Mouse (Mus musculus): Measurements from ENCODE around the gene Ckm. TPM values are rescaled to one million over a fixed set of nuclear protein-coding genes. Genes with fewer than 3 reads are reported as not detected.

Ckm gene
- total RNA-seq (2021), result not detected

DNA sequence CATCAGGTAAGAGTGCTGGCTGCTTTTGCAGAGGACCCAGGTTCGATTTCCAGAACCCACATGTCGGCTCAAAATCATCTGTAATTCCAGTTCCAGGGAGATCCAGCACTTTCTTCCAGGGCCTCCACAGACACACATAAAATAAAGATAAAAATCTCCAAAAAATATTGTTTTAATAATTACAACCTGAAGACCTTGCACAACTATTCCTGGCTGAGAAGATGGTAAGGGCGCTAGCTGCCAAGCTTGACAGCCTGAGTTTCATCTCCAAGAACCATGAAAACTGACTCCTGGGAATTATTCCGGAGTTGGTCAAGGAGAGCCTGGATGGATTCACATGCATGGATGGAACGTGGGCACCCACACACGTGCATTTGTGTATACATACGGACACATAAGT lies at the start of gene Ckm:
Gene Ckm (plus strand): TSS at position 301 of the 400 bp plus-strand sequence.
- no peak for DNase-seq (ENCODE audit: low spot score in 2 of 2)

DNA sequence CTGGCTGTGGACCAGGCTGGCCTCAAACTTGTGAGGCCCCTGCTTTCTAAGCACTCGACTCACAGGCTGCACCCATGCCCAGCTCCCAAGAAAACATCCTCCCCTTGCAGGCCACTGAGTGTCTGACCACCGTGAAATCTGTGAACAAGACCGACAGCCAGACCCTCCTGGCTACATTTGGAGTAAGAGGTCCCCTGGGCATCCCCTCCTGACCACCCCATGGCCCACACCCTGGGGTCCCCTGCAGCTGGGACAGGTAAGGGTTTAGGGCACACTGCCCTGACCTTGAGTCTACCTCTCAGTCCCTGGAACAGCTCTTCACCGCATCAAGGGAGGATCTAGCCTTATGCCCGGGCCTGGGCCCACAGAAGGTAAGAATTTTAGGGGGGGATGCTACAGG lies 49.6 kb upstream of the Ckm start:
- DNase-seq (ENCODE audit: low spot score in 2 of 2), result no peak

More for the DNA sequence above, at the start of gene Ckm:
- intact Hi-C loops (cut with DNase I), result no loop called here

DNA sequence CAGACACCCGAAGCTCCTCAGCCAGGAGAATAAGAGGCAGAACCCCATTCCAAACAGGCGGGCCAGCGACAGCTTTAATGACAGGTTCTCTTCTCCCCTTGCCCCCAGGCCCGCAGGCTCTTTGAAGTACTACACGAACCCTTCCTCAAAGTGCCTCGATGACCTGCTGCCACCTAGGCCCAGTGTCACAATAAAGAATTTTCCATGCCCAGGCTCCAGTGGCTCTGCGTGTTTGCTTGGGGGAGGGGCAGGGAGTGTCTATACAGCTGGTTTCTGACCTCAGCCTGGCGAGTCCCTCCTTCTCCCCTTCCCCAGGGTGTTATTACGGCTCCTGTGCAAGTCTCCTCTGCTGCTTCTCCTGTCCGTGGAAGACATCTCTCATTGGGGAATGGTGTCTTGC lies 48.3 kb upstream of the Ckm start:
- DNase-seq (ENCODE audit: low spot score in 2 of 2), result no peak
- intact Hi-C loops (cut with DNase I), result no loop called here

More for the DNA sequence above, 49.6 kb upstream of the Ckm start:
- intact Hi-C loops (cut with DNase I), result no loop called here

DNA sequence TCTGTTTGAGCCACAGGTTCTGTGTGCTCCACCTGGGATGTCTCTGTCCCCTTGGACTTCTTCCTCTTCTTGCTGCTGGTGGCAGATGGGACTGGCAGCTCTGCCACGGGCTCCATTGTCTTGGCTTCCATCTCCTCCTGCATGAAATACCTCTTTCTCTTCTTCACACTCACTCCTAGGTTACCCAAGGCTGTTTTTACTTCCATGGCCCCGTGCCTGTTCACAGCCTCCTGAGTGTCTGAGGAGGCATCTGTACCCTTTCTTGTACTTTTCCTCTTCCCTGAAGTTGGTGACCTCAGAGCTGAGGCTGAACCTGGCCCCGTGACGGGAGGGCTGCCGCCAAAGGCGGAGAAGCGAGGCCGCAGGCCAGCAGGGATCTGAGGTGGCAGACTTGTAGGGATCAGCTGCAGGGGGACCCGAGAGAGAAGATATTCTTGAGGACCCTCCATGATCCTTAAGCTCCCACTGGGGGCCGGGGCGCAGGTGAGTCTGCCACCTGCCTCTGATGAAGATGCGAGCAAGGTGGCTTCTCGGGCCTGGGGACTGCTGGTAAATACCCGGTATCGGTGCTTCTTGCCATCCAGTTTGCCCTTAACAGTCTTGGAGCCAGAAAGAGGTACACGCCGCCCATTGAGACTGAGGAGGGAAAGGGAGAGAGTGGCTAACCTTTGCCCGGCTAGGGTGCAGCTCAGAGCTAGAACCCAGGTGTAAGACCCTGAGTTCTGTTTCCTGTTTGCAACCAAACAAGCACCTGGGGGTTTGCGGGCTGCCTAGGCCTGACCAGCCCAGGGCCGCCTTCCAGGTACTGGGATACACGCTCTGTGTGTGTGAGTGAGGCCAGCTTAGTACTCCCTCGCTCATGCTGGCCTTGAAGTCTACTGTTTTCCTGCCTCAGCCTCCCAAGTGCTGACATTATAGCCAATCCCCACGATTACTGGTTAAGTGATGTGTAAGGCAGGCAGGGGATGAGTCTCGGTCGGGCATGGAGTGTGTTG lies 46.9 kb upstream of the Ckm start:
- intact Hi-C loops (cut with DNase I), result no loop called here
- DNase-seq (ENCODE audit: low spot score in 2 of 2), result no peak

DNA sequence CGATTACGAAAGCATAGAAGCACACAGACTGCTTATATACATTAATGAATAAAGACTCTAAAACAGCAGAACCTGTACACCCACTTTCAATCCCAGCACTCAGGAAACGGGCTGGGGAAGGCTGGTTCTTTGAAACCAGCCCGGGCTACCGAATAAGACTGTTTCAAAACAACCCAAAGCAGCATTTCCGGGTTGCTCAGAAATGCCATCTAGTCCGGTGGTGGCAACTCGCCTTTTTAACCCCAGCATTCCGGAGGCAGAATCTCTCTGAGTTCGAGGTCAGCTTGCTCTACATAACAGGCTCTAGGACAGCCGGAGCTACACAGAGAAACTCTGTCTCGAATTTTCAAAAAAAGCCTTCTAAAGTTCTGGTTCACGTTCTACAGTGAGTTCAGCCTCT lies 45.9 kb upstream of the Ckm start:
- no peak for DNase-seq (ENCODE audit: low spot score in 2 of 2)
- intact Hi-C loops (cut with DNase I), result no loop called here

DNA sequence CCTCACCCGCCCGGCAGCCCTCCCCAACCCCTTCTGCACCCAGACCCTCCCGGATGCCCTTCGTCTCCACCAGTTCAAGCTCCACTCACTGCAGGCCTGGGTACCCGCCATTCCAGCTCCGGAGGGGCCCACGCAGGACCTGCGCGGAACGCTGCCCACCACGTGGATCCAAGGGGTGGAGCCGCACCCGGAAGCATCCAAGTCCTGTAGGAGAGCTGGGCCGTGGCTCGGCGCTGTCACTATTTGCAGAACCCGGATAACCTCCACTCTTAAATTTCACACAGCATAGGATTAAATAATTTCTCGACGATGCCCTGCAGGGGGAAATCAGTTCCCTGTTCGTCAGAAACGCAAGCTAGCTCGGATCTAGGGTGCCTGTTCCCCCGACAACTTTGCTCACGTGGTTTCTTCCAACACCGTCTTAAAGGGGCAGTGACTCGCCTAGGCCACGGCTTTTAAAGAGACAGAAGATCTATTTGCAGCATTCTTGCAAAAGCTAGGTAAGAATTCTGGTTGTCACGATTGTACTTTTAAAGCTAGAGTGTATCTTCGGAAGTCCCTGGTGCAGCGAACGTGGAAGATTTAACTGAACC lies 45.2 kb upstream of the Ckm start, which contains the start of the genes Cd3eap and Ppp1r13l:
Gene Cd3eap (minus strand): TSS at position 185 of the 593 bp plus-strand sequence.
Gene Ppp1r13l (plus strand): TSS at position 451 of the 593 bp plus-strand sequence.
- intact Hi-C loops (cut with DNase I), result no loop called here
- DNase-seq (ENCODE audit: low spot score in 2 of 2), result peak; percentile 89 to 91

DNA sequence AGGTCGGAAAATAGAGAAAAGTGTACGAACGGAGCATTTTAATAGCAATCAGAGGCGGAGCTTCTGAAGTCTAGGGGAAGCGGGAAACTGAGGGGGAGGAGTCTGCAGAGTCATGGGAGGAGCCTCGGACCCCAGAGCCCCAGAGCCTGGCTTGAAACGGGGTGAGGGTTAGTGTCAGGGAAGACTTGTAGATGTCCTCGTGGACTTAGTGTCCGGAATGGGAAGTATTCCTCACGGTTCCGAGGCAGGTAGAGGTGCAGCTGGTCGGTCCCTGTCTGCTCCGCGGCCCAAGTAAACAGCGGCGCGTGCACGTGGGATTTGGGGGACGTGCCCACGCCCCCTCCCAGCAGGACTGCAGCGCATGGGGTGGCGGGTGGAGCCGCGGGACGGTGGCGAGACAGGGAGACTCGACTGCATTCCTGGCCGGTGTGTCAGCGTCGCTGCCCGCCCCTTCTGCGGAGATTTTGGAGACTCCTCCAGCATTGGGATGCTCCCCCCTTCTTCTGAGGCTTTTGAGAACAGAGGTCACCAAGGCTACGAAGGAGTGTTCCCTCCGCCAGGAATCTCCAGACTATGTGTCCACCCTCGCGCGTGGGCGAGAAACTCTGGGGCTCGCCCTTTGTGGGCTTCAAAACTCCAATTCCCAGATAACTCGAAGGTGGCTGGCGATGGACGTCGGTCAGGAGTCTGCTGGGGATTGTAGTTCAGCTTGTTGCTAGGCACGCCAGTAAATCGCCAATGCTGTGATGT lies 44.5 kb upstream of the Ckm start:
- peak; percentile 76 to 86 for DNase-seq (ENCODE audit: low spot score in 2 of 2)
- intact Hi-C loops (cut with DNase I), result no loop called here

DNA sequence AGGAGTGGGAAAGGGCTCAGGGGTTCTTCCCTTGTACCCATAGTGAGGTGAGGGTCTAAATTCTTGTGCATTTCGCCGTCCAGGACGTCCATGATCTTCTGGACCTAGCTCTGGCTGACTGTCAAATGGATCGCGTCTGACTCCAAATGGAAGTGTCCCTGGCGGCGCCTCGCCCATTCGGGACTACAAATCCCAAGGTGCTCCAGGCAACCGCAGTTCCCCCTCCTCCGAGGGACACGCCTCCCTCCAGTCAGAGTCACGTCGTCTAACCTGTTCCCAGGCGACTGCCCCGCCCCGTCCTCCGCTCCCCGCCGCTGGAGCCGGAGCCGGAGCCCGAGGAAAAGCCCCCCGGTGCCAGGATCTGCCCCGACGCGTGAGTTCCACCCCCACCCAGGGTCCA lies 43.6 kb upstream of the Ckm start:
- peak; percentile 90 to 96 for DNase-seq (ENCODE audit: low spot score in 2 of 2)
- intact Hi-C loops (cut with DNase I), result no loop called here

DNA sequence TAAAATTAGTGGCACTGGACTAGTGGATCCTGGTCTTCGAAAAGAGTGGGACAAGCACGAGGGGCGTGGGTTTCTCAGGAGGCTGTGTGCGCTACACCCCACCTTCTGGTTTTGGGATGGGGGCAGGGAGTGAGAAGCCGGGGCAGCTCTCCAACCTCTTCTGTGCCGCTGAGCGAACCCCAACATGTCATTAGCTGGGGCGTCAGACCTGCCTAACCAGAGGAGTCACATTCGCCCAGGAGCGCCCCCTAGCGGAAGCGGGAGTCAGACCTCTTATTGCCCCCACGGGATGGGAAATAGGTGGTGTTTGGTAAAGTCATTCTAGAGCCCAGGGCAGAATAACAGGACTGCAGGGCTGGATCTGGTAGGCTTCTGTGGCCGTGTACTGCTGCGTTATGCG lies 42.9 kb upstream of the Ckm start:
- intact Hi-C loops (cut with DNase I), result no loop called here
- DNase-seq (ENCODE audit: low spot score in 2 of 2), result peak; percentile 59 to 62

DNA sequence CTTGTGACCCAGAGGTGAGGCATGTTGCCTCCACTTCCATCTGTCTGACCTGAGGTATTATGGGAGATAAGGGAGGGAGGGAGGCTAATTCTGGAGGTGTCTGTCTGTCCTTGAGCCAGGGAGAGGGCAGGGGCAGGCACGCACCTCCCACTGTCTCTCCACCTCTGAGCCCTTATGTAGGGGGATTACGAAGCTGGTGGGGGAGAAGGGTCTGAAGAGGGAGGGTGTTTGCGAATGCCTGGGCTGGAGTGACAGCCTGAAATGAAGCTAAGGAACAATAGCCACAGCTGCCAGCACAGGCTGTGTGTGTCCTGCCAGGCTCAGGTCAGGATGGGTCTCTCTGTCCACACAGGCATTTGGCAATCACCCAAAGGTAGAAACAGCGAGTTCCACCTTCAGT lies 42.3 kb upstream of the Ckm start:
- DNase-seq (ENCODE audit: low spot score in 2 of 2), result no peak
- intact Hi-C loops (cut with DNase I), result no loop called here

DNA sequence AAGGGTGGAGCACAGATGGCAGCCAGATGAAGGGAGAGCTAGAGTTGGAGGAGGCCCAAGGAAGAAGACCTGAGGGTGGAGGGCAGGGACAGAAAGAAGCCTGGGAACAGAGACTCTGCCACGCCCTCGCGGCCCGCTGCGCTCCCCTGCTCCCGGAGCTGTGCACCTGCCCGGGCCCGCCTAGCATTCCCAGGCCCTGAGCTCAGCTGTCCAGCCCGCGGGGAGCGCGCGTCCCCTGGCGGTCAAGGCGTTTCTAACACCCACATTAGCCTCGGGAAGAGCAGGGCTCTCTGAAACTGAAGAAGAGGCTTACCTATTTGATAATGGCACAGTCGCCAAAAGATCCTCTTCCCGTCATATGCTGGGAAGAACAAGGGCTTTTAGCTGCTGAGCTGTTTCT lies 40.7 kb upstream of the Ckm start:
- intact Hi-C loops (cut with DNase I), result no loop called here
- peak; percentile 45 to 61 for DNase-seq (ENCODE audit: low spot score in 2 of 2)

DNA sequence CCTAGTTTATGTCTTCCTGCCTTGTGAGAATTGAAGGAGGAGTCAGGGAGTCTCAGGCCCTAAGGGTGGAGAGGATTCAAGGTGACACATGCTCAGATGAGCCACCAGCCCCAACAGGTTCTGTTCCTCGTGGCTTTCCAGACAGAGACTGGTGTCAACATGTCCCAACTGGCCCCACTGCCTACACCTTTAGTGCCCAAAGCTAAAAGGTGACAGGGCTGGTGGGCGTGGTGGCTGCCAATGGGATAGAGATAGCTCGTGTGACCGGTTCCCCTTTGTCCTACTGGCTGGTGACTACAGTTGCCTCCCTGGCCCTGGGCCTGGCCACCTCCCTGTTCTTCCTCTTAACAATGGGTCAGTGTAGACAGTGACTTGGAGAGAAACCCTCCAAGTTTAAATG lies 39.2 kb upstream of the Ckm start:
- intact Hi-C loops (cut with DNase I), result no loop called here
- no peak for DNase-seq (ENCODE audit: low spot score in 2 of 2)

DNA sequence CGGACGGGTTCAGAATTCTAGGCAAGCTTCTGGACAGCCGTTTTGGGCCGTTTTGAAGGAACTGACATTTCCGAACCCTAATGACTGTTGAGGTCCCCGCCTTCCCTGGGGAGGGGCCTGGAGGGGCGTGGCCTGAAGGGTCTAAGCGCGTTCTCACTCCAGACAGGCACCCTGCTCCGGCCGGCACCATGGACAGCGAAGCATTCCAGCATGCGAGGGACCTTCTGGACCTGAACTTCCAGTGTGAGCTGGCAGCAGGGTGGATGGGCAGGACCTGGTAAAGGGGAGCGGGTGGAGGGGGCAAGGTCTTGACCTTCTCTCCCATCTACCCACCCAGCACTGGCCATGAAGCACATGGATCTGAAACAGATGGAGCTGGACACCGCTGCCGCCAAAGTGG lies 36.2 kb upstream of the Ckm start:
- intact Hi-C loops (cut with DNase I), result no loop called here

DNA sequence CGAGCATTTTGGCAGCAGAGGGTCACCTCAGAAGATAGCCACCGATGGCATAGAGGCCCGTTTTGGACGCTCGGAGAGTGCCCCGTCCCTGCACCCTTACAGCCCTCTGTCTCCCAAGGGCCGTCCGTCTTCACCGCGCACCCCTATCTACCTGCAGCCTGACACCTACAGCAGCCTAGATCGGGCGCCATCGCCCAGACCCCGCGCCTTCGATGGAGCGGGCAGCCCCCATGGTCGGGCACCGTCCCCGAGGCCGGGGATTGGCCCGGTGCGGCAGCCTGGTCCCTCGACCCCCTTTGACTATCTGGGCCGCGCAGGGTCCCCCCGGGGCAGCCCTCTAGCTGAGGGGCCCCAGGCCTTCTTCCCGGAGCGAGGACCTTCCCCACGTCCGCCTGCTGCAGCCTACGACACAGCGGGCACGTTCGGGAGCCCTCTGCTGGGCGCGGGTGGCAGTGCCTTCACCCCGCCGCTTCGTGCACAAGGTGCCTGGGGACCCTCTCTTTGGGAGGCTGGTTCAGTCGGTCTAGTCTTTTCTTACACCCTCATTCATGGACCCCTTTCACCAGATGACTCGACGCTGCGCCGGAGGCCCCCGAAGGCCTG lies 34.7 kb upstream of the Ckm start:
- intact Hi-C loops (cut with DNase I), result loop anchor here (10.0 kb wide), 1 partner anchor 65 kb away; no protein-coding TSS in a partner anchor
- peak; percentile 67 to 70 for DNase-seq (ENCODE audit: low spot score in 2 of 2)

More for the DNA sequence above, 36.2 kb upstream of the Ckm start:
- no peak for DNase-seq (ENCODE audit: low spot score in 2 of 2)

DNA sequence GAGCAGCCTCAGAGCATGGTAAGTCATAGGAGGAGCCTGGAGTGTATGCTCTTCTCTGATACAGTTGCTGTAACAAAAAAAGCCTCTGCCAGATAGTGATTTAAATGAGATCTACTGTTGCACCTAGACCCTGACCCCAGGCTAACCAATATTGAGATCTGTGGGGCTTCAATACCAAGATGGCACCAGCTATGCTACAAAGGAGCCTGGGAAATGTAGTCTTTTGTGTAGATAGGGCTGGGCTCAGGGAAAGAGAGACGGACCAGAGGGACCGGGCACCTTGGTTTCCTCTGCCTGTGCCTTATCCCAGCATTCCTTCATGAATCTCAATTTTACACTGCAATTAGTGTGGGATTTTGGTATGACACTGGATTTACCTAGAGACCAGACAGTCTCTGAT lies 31.2 kb upstream of the Ckm start:
- intact Hi-C loops (cut with DNase I), result loop anchor here (10.0 kb wide), 1 partner anchor 61 kb away; no protein-coding TSS in a partner anchor
- DNase-seq (ENCODE audit: low spot score in 2 of 2), result no peak

DNA sequence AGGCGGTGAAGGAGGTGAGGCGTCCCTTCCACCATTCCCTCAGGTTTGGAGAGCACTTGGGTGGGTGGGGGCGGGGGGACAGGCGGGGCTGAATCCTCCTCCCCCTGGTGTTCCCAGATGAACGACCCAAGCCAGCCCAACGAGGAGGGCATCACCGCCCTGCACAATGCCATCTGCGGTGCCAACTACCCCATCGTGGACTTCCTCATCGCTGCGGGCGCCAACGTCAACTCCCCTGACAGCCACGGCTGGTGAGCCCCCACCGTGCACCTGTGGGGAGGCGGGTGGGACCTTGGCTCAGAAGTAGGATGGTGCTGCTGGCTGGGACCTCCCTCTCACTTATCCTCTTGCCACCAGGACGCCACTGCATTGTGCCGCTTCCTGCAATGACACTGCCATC lies 29.2 kb upstream of the Ckm start:
- no peak for DNase-seq (ENCODE audit: low spot score in 2 of 2)

DNA sequence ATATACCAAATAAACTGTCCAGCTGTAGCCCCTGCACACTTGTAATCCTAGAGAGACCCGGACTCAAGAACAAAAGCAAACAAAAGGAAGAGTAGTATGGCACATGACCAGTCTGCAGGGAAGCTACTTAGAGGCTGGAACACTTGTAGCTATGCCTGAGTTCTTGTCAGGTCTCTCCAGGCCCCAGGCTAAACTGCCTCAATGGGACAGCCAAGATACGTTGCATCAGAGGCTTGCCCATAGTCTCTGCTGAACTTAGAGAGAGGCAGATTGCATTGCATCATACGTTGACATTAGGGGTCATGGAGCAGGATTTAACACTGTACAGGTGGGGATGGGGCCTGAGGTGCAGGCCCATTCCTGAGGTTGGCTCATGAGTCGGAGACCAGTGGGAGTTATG lies 28.6 kb upstream of the Ckm start:
- DNase-seq (ENCODE audit: low spot score in 2 of 2), result no peak

More for the DNA sequence above, 29.2 kb upstream of the Ckm start:
- intact Hi-C loops (cut with DNase I), result loop anchor here (10.0 kb wide), 1 partner anchor 59 kb away; no protein-coding TSS in a partner anchor

DNA sequence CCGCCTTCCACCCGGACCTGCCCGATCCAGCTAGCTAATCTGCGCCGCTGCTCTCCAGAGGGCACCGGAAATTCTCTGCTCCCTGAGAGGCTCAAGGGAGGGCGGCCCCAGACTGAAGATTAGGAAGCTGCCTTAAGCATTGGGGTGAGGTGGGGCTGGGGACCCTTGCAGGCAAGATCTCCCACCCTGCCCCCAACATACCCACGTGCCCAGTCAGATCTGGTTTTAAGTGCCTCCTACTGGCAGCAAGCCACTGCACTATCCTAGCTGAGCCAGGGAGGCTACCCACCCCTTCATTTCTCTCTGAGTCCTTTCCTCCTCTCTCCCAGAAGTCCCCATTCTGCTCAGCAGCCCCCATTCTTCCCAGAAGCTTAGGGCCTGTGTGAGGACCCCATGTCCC lies 26.5 kb upstream of the Ckm start:
- DNase-seq (ENCODE audit: low spot score in 2 of 2), result no peak
- intact Hi-C loops (cut with DNase I), result loop anchor here (10.0 kb wide), 1 partner anchor 57 kb away; no protein-coding TSS in a partner anchor

More for the DNA sequence above, 28.6 kb upstream of the Ckm start:
- intact Hi-C loops (cut with DNase I), result loop anchor here (10.0 kb wide), 1 partner anchor 59 kb away; no protein-coding TSS in a partner anchor

Data from left cerebral cortex, postnatal 25 days (tissue).